Mouse (Mus musculus): Measurements from ENCODE around the gene Zfp523.

Zfp523 gene

GRCm38 (mm10) chr17:28160361-28160760, 16.6 kb upstream of the Zfp523 start:
- CTCF ChIA-PET: no interaction called here

GRCm38 (mm10) chr17:28161310-28161881, 15.5 kb upstream of the Zfp523 start:
- CTCF ChIA-PET: no interaction called here

DNA sequence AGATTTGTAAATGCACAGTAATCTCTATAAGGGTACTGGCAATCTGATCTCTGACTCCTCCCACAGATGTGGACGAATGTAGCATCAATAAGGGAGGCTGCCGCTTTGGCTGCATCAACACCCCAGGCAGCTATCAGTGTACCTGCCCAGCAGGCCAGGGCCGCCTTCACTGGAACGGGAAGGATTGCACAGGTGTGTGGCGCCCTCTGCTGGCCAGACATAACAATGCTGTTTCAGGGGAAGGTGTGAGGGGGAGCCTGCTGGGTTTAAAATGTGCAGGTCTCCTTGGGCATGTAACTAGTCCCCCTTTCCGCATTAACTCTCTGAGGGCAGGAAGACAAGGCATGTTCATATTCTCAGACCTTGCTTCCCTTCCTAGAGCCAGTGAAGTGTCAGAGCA, 13.3 kb upstream of the Zfp523 start:
- CTCF ChIA-PET: no interaction called here

- CTCF ChIA-PET: interaction anchor here (0.6 kb wide), 1 partner anchor 37 kb away, joined by 3 read pairs; no protein-coding TSS in a partner anchor
These were observed 6.2 kb upstream of the Zfp523 start for GRCm38 (mm10) chr17:28170460-28171305.

- CTCF ChIA-PET: no interaction called here
These were observed 4.2 kb upstream of the Zfp523 start for GRCm38 (mm10) chr17:28172690-28173089.

GRCm38 (mm10) chr17:28177540-28178046, 664 bp downstream of the Zfp523 start:
- CTCF ChIA-PET: no interaction called here

GRCm38 (mm10) chr17:28180331-28180730, 3.4 kb downstream of the Zfp523 start:
- CTCF ChIA-PET: no interaction called here

DNA sequence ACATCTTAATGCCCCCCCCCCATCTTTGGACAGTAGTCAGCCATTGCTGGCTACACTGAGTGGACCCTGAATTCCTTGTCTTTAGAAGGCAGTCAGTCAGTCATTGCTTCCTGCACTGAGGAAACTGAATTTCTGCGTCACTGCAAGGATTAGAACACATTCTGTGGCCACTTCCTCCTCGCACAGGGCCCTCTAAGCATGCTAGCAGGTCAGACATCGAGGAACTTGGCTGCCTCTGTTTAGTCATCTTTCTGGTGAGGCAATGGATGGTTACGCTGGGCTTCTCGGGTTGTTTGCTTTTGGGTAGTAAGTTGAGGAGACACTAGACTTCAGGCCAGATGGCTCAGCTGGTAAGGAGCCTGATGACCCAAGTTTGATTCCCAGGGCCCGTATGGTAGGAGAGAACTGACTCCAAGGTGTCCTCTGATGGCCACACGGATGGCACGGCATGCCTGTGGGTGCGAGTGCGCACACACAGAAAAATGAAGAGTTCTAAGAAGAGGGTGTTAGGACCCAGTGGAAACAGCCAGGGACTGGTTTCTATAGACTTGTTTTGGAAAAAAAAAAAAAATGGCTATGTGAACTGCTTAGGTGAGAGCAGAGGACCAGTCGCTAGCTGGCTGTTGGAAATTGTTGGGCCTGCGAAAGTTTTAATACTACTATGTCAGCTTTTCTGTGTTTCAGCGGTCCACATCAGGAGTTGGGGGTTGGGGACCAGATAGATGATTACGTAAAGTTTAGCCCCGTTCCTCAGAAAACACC, 4.0 kb downstream of the Zfp523 start:
- CTCF ChIA-PET: no interaction called here

- CTCF ChIA-PET: no interaction called here
These were observed 8.2 kb downstream of the Zfp523 start for GRCm38 (mm10) chr17:28184971-28185638.

GRCm38 (mm10) chr17:28188313-28188712, 11.4 kb downstream of the Zfp523 start:
- CTCF ChIA-PET: no interaction called here

GRCm38 (mm10) chr17:28192754-28193153, 15.8 kb downstream of the Zfp523 start:
- CTCF ChIA-PET: interaction anchor here (0.6 kb wide), 1 partner anchor 97 kb away, joined by 3 read pairs; no protein-coding TSS in a partner anchor

DNA sequence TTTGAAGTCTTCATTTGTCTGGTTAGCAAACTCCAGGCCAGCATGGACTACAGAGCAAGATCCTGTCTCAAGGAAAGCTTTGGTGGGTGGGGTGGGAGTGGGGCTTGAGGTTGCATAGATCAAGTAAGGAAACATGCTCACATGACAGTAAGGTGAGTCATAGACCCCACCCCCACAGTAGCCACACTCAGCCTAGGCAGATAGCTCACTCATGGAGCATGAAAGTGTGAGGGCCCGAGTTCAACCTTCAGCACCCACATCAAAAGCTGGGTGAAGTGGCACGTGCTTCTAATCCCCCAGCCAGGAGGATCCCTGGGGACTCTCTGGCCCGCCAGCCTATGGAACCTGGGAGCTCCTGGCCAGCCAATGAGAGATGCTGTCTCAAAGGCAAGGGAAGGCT, 16.6 kb downstream of the Zfp523 start:
- CTCF ChIA-PET: interaction anchor here (0.6 kb wide), 1 partner anchor 98 kb away, joined by 3 read pairs; no protein-coding TSS in a partner anchor

GRCm38 (mm10) chr17:28195033-28195432, 18.1 kb downstream of the Zfp523 start:
- CTCF ChIA-PET: interaction anchor here (0.5 to 0.6 kb wide), 2 partner anchors 62 to 366 kb away, joined by 3 to 6 read pairs; no protein-coding TSS in a partner anchor

GRCm38 (mm10) chr17:28197646-28198045, 20.7 kb downstream of the Zfp523 start:
- CTCF ChIA-PET: no interaction called here

DNA sequence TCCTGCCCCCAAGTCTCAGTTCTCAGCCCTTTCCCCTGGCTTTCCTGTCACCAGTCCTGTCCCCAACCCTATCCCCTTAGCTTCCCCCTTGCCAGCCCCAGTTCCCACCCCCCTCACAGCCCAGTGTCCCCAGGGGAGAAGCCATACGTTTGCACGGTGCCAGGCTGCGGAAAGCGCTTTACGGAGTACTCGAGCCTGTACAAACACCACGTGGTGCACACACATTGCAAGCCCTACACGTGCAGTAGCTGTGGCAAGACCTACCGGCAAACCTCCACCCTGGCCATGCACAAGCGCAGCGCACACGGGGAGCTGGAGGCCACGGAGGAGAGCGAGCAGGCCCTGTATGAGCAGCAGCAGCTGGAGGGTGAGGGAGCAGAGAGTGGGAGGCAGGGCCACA, 25.1 kb downstream of the Zfp523 start:
- CTCF ChIA-PET: no interaction called here

DNA sequence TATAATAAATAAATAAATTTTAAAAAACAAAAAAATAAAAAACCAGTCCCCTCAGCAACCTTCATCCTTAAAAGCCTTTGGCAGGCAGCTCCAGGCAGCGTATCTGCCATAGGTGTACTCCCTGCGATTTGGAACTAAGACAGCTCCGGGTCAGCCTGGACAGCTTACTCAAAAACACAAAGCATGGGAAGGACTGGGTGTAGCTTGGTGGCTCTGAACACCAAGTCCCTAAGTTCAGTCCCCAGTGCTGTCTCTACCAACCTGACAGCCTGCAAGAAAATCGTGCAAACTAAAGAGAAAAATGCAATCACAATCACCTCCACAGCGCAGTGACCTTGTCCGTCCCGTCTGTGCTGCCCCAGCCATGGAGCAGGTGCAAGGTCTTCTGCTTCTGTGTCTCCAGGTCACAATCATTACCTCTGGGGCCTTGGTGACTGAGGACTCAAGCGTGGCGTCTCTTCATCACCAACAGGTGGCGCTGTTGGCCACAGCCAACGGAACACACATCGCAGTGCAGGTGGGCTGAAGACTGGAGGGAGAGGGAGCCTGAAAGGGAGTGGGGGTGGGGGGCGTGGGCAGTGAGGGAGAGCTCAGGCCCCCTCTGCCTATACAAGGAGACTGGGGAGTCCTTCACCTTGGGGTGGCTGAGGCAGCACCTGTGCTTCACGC, 27.3 kb downstream of the Zfp523 start:
- CTCF ChIA-PET: interaction anchor here (0.7 to 1.1 kb wide), 3 partner anchors 15 to 1514 kb away, joined by 3 to 4 read pairs (median 3); no protein-coding TSS in a partner anchor

- CTCF ChIA-PET: interaction anchor here (0.7 to 1.1 kb wide), 3 partner anchors 14 to 201 kb away, joined by 3 to 4 read pairs (median 3); no protein-coding TSS in a partner anchor
These were observed 28.5 kb downstream of the Zfp523 start for GRCm38 (mm10) chr17:28205443-28205842.

- CTCF ChIA-PET: interaction anchor here (0.5 to 1.2 kb wide), 9 partner anchors 8 to 823 kb away, joined by 3 to 10 read pairs (median 3); no protein-coding TSS in a partner anchor
These were observed 30.2 kb downstream of the Zfp523 start for GRCm38 (mm10) chr17:28207092-28207491.

DNA sequence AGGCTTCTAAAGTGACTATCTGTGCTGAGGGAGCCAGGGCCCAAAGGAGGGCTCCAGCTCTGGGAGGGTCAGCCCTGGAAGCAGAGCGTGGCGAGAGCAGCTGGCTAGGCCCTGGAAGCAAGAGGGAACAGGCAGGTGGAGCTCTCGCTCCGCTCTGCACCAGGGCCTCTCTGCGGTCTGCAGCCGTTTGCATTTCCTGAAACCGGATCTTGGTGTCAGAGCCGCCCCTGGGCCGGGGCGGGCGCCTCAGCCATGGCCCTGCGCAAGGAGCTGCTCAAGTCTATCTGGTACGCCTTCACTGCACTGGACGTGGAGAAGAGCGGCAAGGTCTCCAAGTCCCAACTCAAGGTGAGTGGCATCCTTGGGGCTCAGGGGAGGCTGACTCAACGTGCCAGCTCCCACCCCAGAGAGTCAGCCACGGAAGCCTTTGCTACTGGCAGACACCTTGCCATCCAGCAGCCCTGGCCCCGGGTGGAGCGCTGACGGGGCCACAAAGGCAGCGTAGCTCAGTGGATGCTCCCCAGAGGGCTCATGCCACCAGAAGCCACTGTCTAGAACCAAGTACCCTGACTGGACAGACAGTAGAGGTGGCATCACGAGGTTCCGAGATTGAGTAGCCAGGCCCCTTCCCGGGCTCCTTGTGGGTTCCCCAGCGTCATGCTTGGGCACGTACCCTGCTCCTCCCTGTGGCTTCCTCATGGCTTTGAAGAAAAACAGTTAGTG, 30.8 kb downstream of the Zfp523 start, which contains the start of gene Def6:
Gene Def6 (plus strand): TSS at position 188 of the 723 bp plus-strand sequence.
- CTCF ChIA-PET: interaction anchor here (0.5 to 1.6 kb wide), 12 partner anchors 8 to 822 kb away, joined by 3 to 10 read pairs (median 3); partner anchors contain the start of gene Ppard

- CTCF ChIA-PET: interaction anchor here (0.6 to 1.6 kb wide), 5 partner anchors 9 to 37 kb away, joined by 3 to 10 read pairs (median 4); partner anchors contain the start of gene Ppard
These were observed 31.3 kb downstream of the Zfp523 start for GRCm38 (mm10) chr17:28208314-28208612.
